Mouse (Mus musculus) limb, embryonic 11.5 days (tissue): ENCODE data around the gene Plxdc2. TPM values are rescaled to one million over a fixed set of nuclear protein-coding genes. Genes with fewer than 3 reads are reported as not detected.

Experiments used
- ATAC-seq: fragments of 200-750 bp; cut with Nextera tagmentation; 2 replicates; pipeline ENCODE4 v1.8.0; 2017; ENCODE audit warnings: low read depth; ENCODE audit not compliant: insufficient number of reproducible peaks, low FRiP score, low TSS enrichment
- DNase-seq: peaks from one replicate; pipeline ENCODE4 v3.0.0-alpha.2; 2015; ENCODE audit warnings: low spot score
- H3K27ac ChIP-seq: fragments of 300-500 bp; sonication (generic); replicated peaks from 2 replicates; pipeline ENCODE4 v1.5.1; 2014; ENCODE audit warnings: low read depth, mild to moderate bottlenecking, low read length
- H3K27me3 ChIP-seq: fragments of 300-500 bp; sonication (generic); 2 replicates; pipeline ENCODE4 v1.6.1; 2014; ENCODE audit warnings: mild to moderate bottlenecking, low read length, mixed read lengths; ENCODE audit not compliant: control insufficient read depth, insufficient read depth
- H3K36me3 ChIP-seq: fragments of 300-500 bp; sonication (generic); 2 replicates; pipeline ENCODE4 v1.6.1; 2014; ENCODE audit warnings: mild to moderate bottlenecking, low read length, moderate library complexity, mixed read lengths; ENCODE audit not compliant: control insufficient read depth, insufficient read depth
- H3K4me1 ChIP-seq: fragments of 300-500 bp; sonication (generic); 2 replicates; pipeline ENCODE4 v1.6.1; 2014; ENCODE audit warnings: low read length, mixed read lengths; ENCODE audit not compliant: control insufficient read depth, insufficient read depth
- H3K4me2 ChIP-seq: fragments of 300-500 bp; sonication (generic); 2 replicates; pipeline ENCODE4 v1.6.1; 2014; ENCODE audit warnings: low read depth, mild to moderate bottlenecking, moderate library complexity; ENCODE audit not compliant: severe bottlenecking
- H3K4me3 ChIP-seq: fragments of 300-500 bp; sonication (generic); 2 replicates; pipeline ENCODE4 v1.5.1; 2014; ENCODE audit warnings: low read depth, low read length
- H3K9ac ChIP-seq: fragments of 300-500 bp; sonication (generic); 2 replicates; pipeline ENCODE4 v1.6.1; 2014; ENCODE audit warnings: mild to moderate bottlenecking, low read length
- H3K9me3 ChIP-seq: fragments of 300-500 bp; sonication (generic); 2 replicates; pipeline ENCODE4 v1.6.1; 2016; ENCODE audit warnings: low read length; ENCODE audit not compliant: control insufficient read depth
- WGBS: fragments of 180-500 bp; shearing (Covaris S2); extraction: QIAGEN DNeasy Blood & Tissue Kit; methylation state at CpG from one replicate; pipeline ENCODE4 v1.1.7; 2014; 5-methylcytosine and 5-hydroxymethylcytosine counted together
- polyA plus RNA-seq: library from polyadenylated mRNA; unstranded; fragments of >200 nt; fragmentation: Nextera tagmentation; extraction: Ambion mirVana; gene quantifications from 2 replicates; pipeline ENCODE4 v1.2.1, GENCODE M21; 2014

Gene Plxdc2
- polyA plus RNA-seq, 1 experiment from 2014 or later = 25.2 TPM

DNA sequence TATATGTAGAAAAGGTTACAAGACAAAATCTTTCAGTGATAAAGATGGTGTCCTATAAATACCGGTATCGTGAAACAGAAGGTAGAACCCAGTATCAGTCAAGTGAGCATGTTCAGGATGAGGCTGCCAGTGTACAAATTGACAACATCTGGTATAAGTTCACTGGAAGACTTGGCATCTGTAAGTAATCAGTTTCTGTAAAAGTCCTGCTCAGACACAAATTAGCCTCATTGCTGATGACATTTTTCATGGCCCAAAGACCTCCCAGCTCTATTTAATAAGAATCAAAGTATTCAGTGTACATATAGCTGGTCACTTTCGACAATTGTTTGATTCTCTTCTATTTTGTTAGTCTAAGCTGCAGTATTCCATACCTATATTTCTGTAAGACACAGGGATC, 129.9 kb downstream of the Plxdc2 start:
- no peak overlapping the region for H3K27ac ChIP-seq
- WGBS = 12% methylated on average over 3 of the region's 3 CpGs
- ATAC-seq = peak; percentile 31; the same call in 1 of the 2 replicates
- no peaks in the 10 kb centered on the region for H3K36me3 ChIP-seq
- H3K4me1 ChIP-seq = 0 out of 2 replicates have a peak, but pooled peaks cover 3% of the 10 kb centered on the region
- no peak for DNase-seq
- no peaks in the 10 kb centered on the region for H3K9me3 ChIP-seq
- no peak overlapping the region for H3K4me2 ChIP-seq
- H3K27me3 ChIP-seq = no peaks in the 10 kb centered on the region
- H3K9ac ChIP-seq = no peak overlapping the region
- no peak overlapping the region for H3K4me3 ChIP-seq

DNA sequence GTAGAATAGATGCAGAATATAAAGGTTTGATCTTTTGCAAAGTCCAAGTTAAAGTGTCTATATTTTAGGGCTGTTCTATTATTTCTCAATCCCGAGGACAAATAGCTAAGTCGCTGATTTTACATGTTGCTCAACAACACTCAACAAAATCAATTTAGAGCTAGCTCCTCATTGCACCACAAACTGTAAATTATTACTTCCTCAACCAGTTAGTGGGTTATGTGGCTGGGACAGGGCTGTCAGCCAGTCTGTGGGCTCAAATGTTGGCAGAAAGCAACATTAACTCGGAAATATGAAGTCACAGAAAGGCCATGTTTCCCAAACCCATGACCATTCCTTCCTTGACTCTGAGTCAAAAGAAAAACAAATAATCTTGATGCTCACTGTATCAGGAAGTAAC, 135.1 kb downstream of the Plxdc2 start:
- ATAC-seq = no peak
- Histone ChIP-seq H3K36me3 (no peaks in the 10 kb centered on the region), H3K4me3 (no peak overlapping the region), H3K27ac (no peak overlapping the region), H3K9ac (no peak overlapping the region), H3K27me3 (no peaks in the 10 kb centered on the region), H3K9me3 (no peaks in the 10 kb centered on the region), H3K4me1 (0 out of 2 replicates have a peak, but pooled peaks cover 3% of the 10 kb centered on the region), H3K4me2 (no peak overlapping the region)
- 50% methylated on average over 3 of the region's 3 CpGs for WGBS
- no peak for DNase-seq

DNA sequence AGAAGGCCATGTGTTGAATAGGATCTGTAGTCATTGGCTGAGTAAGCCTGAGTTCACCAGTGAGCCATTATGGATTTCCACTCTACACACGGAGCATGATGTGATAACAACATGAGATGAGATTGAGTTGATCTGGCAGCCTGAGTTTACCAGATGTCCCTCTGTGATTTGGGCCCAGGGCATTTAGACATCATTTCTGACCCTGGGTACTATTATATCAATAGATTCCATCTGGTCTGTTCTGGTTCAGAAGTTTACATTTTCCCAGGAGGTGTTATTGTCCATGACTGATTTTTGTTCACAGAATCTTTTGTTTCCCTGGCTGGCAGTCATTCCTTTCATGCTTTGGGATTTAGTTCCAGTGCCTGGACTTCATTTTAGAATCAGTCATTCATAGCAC, 146.7 kb downstream of the Plxdc2 start:
- H3K4me2 ChIP-seq = no peak overlapping the region
- no peaks in the 10 kb centered on the region for H3K27me3 ChIP-seq
- H3K36me3 ChIP-seq = no peaks in the 10 kb centered on the region
- no peaks in the 10 kb centered on the region for H3K4me1 ChIP-seq
- WGBS = 66% methylated on average over 1 of the region's 1 CpGs
- ATAC-seq (no peak), DNase-seq (no peak)
- H3K27ac ChIP-seq = no peak overlapping the region
- H3K9me3 ChIP-seq = no peaks in the 10 kb centered on the region
- H3K9ac ChIP-seq = no peak overlapping the region
- no peak overlapping the region for H3K4me3 ChIP-seq

DNA sequence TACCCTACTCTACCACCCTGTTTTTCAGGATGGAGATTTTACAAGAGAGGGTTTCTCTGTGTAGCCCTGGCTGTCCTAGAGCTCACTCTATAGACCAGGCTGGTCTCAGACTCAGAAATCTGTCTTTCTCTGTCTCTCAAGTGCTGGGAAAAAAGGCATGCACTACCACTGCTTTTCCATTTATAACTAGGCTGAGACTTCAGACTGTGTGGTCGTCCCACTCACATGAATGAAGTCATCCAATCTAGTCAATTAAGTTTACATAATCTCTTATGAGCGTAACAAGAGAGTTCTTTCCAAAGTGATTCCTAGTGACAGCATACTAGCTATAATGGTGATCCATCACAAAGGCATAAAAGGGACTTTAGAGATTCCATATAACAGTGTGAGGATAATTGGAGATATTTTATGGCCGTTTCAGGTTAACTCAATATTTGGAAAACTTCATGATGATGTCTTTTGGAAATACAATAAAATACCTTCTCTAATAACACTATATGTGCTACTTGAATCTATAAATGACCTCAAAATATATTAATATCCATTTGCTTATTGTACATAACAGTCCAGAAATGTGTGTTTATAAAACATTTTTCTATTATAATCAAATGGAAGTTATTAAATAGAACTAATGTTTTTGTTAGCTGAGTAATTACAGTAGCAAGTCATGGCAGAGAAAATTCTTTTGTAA, 151.6 kb downstream of the Plxdc2 start:
- 89% methylated on average over 3 of the region's 3 CpGs for WGBS
- no peak for DNase-seq
- ATAC-seq = no peak

DNA sequence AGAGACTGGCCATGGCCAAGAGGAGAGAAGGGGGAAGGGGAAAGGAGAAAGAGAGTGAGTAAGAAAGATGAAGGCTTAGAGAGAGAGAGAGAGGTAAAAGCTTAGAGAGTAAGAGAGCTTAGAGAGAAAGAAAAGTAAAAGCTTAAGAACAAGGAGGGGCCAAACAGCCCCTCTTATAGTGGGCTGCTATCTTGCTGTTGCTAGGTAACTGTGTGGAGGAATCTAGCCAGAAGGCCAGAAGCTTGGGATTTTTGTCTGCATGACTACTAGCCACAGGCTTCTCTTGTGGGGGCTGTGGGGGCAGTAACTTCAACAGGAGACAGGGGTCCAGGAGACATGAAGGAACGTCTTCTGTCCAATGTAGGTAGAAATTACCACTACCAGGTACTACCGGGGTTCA, 162.0 kb downstream of the Plxdc2 start:
- ATAC-seq = no peak

More for the DNA sequence above, 151.6 kb downstream of the Plxdc2 start:
- no peaks in the 10 kb centered on the region for H3K36me3 ChIP-seq
- no peaks in the 10 kb centered on the region for H3K9me3 ChIP-seq
- H3K27ac ChIP-seq = no peak overlapping the region
- H3K4me3 ChIP-seq = no peak overlapping the region
- H3K4me2 ChIP-seq = no peak overlapping the region
- H3K27me3 ChIP-seq = no peaks in the 10 kb centered on the region
- no peaks in the 10 kb centered on the region for H3K4me1 ChIP-seq
- H3K9ac ChIP-seq = no peak overlapping the region

DNA sequence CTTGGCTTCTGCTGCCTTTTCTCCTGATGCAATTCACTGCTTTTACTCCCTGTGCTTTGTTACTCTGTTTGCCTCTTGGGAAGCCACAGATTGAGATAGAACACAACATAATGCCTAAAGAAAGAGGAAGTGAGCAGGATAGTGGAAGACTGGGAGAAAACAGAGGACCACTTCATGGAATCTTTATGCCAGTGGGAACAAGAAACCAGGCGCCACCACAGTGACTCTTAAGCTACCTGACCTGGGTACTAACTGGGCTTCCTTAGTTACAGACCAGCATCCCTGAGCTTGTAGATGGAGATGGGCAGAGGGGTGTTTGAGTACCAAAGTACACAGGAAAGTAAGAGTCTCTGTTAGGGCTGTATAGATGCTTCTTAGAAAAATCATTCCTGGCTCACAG, 167.3 kb downstream of the Plxdc2 start:
- WGBS = 87% methylated on average over 1 of the region's 1 CpGs
- Histone ChIP-seq H3K36me3 (no peaks in the 10 kb centered on the region), H3K4me2 (no peak overlapping the region), H3K27ac (no peak overlapping the region), H3K4me1 (no peaks in the 10 kb centered on the region), H3K4me3 (no peak overlapping the region), H3K9me3 (no peaks in the 10 kb centered on the region), H3K9ac (no peak overlapping the region), H3K27me3 (no peaks in the 10 kb centered on the region)
- DNase-seq (no peak), ATAC-seq (no peak)

More for the DNA sequence above, 162.0 kb downstream of the Plxdc2 start:
- H3K4me1 ChIP-seq = no peaks in the 10 kb centered on the region
- H3K27me3 ChIP-seq = no peaks in the 10 kb centered on the region
- no peak overlapping the region for H3K9ac ChIP-seq
- DNase-seq = no peak
- H3K4me2 ChIP-seq = no peak overlapping the region
- no peak overlapping the region for H3K4me3 ChIP-seq
- H3K9me3 ChIP-seq = no peaks in the 10 kb centered on the region
- WGBS = 77% methylated on average over 2 of the region's 2 CpGs
- H3K27ac ChIP-seq = no peak overlapping the region
- no peaks in the 10 kb centered on the region for H3K36me3 ChIP-seq

DNA sequence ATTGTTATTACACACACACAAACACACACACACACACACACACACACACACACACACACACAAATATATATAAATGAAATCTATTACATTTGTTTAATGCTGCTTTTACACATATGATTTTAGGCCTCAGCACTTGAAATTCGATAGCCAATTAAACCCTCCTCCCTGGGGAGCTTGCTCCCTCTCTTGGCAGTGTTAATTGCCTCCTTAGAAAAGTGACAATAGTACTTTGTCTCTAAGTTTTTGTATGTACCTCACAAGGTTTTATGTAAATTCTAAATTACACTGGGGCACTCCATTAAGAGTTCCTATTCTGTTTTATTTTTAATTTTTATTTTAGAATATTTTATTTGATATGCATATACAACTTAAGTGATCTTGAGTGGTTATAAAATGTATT, 176.1 kb downstream of the Plxdc2 start:
- ATAC-seq (no peak), DNase-seq (no peak)
- H3K27me3 ChIP-seq = no peaks in the 10 kb centered on the region
- no peaks in the 10 kb centered on the region for H3K9me3 ChIP-seq
- no peak overlapping the region for H3K27ac ChIP-seq
- no peak overlapping the region for H3K4me2 ChIP-seq
- WGBS = 45% methylated on average over 1 of the region's 1 CpGs
- H3K36me3 ChIP-seq = no peaks in the 10 kb centered on the region
- no peaks in the 10 kb centered on the region for H3K4me1 ChIP-seq
- no peak overlapping the region for H3K9ac ChIP-seq
- H3K4me3 ChIP-seq = no peak overlapping the region

DNA sequence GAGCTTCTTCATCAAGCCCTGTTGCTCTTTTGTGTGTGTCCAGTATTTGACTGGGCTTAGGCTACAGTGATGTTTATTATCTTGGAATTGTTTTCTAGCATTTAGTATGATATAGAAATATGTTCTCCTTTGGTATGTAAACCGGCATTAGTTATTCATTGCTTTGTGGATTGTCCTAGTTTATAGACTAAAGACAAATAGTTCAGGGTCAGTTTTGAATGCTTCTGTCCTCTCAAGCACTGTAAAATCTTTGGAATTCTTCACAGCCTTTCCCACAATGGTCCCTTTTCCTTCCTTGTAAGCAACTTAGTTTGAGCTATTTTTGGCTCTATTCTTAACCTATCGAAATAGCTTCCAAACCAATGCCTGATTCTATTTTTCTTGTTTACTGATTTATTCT, 178.5 kb downstream of the Plxdc2 start:
- no peaks in the 10 kb centered on the region for H3K36me3 ChIP-seq
- no peak overlapping the region for H3K9ac ChIP-seq
- ATAC-seq (no peak), DNase-seq (no peak)
- H3K4me1 ChIP-seq = no peaks in the 10 kb centered on the region
- no peak overlapping the region for H3K4me3 ChIP-seq
- 89% methylated on average over 2 of the region's 2 CpGs for WGBS
- no peaks in the 10 kb centered on the region for H3K9me3 ChIP-seq
- H3K4me2 ChIP-seq = no peak overlapping the region
- no peak overlapping the region for H3K27ac ChIP-seq
- no peaks in the 10 kb centered on the region for H3K27me3 ChIP-seq

DNA sequence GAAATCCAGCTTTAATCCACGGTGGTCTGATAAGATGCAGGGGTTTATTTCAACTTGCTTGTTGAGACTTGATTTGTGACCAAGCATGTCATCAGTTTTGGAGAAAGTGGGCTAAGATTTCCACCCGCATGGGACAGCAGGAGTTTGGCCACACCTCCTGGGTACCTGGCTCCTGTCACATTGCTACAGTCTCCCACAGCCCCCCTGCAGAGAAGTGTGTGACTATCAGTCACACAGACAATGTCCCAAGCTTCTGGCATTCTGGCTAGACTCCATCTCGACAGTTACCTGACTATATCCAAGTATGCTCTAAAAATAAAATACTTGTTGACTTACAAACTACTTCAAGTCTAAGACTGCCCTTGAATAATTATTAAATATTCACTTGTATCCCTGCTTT, 185.1 kb downstream of the Plxdc2 start:
- Histone ChIP-seq H3K4me2 (no peak overlapping the region), H3K27ac (no peak overlapping the region), H3K27me3 (no peaks in the 10 kb centered on the region), H3K9ac (no peak overlapping the region), H3K36me3 (no peaks in the 10 kb centered on the region), H3K4me3 (no peak overlapping the region), H3K9me3 (no peaks in the 10 kb centered on the region), H3K4me1 (no peaks in the 10 kb centered on the region)
- DNase-seq (no peak), ATAC-seq (no peak)
- WGBS = 56% methylated on average over 3 of the region's 3 CpGs
